Mouse (Mus musculus) liver, embryonic 12.5 days (tissue): ENCODE data around the gene Klhl3. TPM values are rescaled to one million over a fixed set of nuclear protein-coding genes. Genes with fewer than 3 reads are reported as not detected.

ENCODE experiments used
- ATAC-seq: fragments of 200-750 bp; cut with Nextera tagmentation; 2 replicates; pipeline ENCODE4 v1.8.0; 2017; ENCODE audit warnings: moderate number of reproducible peaks, mild to moderate bottlenecking, moderate library complexity
- H3K27ac ChIP-seq: fragments of 300-500 bp; sonication (generic); 2 replicates; pipeline ENCODE4 v1.5.1; 2016; ENCODE audit warnings: mild to moderate bottlenecking
- H3K27me3 ChIP-seq: fragments of 300-500 bp; sonication (generic); replicated peaks from 2 replicates; pipeline ENCODE4 v1.6.1; 2016; ENCODE audit warnings: mild to moderate bottlenecking, moderate library complexity
- H3K36me3 ChIP-seq: fragments of 300-500 bp; sonication (generic); 2 replicates; pipeline ENCODE4 v1.6.1; 2016; ENCODE audit warnings: mild to moderate bottlenecking, moderate library complexity
- H3K4me1 ChIP-seq: fragments of 300-500 bp; sonication (generic); 2 replicates; pipeline ENCODE4 v1.6.1; 2016
- H3K4me2 ChIP-seq: fragments of 300-500 bp; sonication (generic); 2 replicates; pipeline ENCODE4 v1.6.1; 2016; ENCODE audit warnings: mild to moderate bottlenecking, moderate library complexity
- H3K4me3 ChIP-seq: fragments of 300-500 bp; sonication (generic); 2 replicates; pipeline ENCODE4 v1.5.1; 2016; ENCODE audit warnings: mild to moderate bottlenecking, moderate library complexity
- H3K9ac ChIP-seq: fragments of 300-500 bp; sonication (generic); 2 replicates; pipeline ENCODE4 v1.6.1; 2016; ENCODE audit warnings: mild to moderate bottlenecking, moderate library complexity
- H3K9me3 ChIP-seq: fragments of 300-500 bp; sonication (generic); replicated peaks from 2 replicates; pipeline ENCODE4 v1.6.1; 2016; ENCODE audit warnings: mild to moderate bottlenecking, moderate library complexity
- WGBS: fragments of 180-500 bp; shearing (Covaris S2); methylation state at CpG from one replicate; pipeline ENCODE4 v1.1.7; 2016; ENCODE audit not compliant: insufficient replicate concordance; 5-methylcytosine and 5-hydroxymethylcytosine counted together
- polyA plus RNA-seq: library from polyadenylated mRNA; unstranded; fragments of >200 nt; fragmentation: Nextera tagmentation; extraction: Ambion mirVana; gene quantifications from 2 replicates; pipeline ENCODE4 v1.2.1, GENCODE M21; 2016

The Klhl3 gene
- polyA plus RNA-seq, 1 experiment from 2014 or later, result 1.3 TPM

DNA sequence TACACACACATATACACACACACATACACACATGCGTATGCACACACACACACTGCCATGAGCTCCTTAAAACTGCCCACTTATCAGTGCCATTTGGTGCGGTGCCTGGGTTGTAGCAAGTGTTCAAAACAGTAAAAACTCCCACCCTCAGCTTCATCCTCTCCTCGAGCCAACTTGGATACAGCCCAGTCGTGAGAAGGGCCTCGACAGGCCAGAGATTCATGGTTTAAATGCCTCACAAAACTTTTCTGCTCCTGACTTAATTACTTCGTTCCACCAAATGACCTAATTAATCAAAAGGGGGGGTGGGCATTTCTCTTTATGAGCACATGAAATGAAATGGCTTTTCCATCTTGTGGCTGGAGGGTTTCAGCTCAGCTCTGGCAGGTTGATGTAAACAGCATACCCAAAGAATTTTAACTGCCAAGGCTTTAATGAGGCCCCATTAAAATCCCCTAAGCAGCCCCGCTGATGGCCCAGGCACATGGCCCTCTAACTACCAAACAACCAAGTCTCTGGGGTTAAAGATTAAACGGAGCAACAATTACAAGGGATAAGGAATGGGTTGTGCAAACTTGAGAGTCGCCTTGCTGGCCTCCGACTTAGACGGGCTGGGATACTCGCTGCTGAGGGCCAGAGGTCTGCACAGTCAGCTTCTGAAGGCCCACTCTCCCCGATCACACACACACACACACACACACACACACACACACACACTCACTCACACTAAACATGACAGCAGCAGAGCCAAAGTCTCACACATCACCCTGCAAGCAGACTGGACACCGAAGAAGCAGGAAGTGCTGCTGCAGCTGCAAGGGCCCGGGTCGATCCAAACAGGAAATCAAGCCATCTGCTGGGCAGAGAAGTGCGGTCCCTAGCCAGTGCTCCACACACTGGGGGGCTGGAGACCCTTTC is 55.2 kb downstream of the Klhl3 start:
- 30% methylated on average over 17 of the region's 17 CpGs for WGBS

GRCm38 (mm10) chr13:58056618-58057017 is 56.8 kb downstream of the Klhl3 start:
- H3K9me3 ChIP-seq, result no peaks in the 10 kb centered on the region
- H3K4me1 ChIP-seq, result peaks cover 8% of the 10 kb centered on the region
- no peak overlapping the region for H3K27ac ChIP-seq
- no peaks in the 10 kb centered on the region for H3K36me3 ChIP-seq
- whole genome bisulfite sequencing, result 68% methylated on average over 4 of the region's 4 CpGs
- ATAC-seq, result no peak
- no peak overlapping the region for H3K9ac ChIP-seq
- H3K4me2 ChIP-seq, result no peak overlapping the region
- H3K4me3 ChIP-seq, result no peak overlapping the region
- H3K27me3 ChIP-seq, result no peaks in the 10 kb centered on the region

More for the DNA sequence above, 55.2 kb downstream of the Klhl3 start:
- H3K36me3 ChIP-seq, result no peaks in the 10 kb centered on the region
- peak; percentile 61 for ATAC-seq
- no peak overlapping the region for H3K4me3 ChIP-seq
- H3K4me1 ChIP-seq, result peaks cover 8% of the 10 kb centered on the region
- H3K27ac ChIP-seq, result peak overlapping the region; percentile 52
- H3K9ac ChIP-seq, result no peak overlapping the region
- no peaks in the 10 kb centered on the region for H3K27me3 ChIP-seq
- 0 out of 2 replicates have a peak overlapping the region, but pooled peaks have one; percentile 10 for H3K4me2 ChIP-seq
- H3K9me3 ChIP-seq, result no peaks in the 10 kb centered on the region

DNA sequence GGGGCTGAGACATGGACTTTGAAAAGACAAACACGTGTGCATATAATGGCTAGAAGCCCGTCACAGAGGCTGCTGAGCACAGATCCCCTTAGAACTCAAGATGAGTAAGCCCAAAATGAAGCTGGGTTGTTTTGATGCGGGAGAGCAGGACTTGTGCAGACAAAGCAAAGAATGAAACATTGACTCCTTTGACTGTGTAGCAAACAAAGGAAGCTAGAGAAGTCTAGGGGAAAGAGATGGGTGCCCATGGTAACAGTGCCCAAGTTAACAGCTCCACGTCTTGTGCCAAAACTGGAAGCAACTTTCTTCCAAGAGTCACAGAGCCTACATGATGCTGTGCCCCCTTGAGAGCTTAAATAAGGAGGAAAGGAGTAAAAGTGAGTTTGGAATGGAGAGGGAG is 59.8 kb downstream of the Klhl3 start:
- ATAC-seq, result no peak
- Histone ChIP-seq H3K36me3 (no peaks in the 10 kb centered on the region), H3K27me3 (no peaks in the 10 kb centered on the region), H3K27ac (no peak overlapping the region), H3K4me1 (peaks cover 8% of the 10 kb centered on the region), H3K4me2 (no peak overlapping the region), H3K9me3 (no peaks in the 10 kb centered on the region), H3K4me3 (no peak overlapping the region), H3K9ac (no peak overlapping the region)
- WGBS, result 63% methylated on average over 4 of the region's 4 CpGs

DNA sequence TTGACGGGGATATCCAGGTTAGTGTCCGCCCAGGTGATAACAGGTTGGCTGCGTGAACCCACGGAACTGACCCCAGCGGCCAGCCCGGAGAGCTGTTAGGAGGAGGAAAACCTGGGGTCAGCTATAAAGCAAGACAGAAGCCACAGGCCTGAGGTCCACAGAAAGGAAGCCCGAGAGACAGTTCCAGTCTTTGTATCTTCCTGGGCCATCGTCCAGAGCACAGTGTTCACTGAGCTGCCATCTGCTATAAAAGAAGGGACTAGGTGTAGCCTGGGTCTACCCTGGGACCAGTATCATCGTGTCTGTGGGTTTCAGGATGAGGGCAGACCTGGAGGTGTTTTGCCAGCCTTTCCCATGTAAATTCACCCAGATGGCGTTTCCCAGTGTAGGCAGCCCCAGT is 61.7 kb downstream of the Klhl3 start:
- Histone ChIP-seq H3K4me2 (no peak overlapping the region), H3K9me3 (no peaks in the 10 kb centered on the region), H3K4me1 (peaks cover 4% of the 10 kb centered on the region), H3K36me3 (0 out of 2 replicates have a peak, but pooled peaks cover 4% of the 10 kb centered on the region), H3K27me3 (no peaks in the 10 kb centered on the region), H3K4me3 (no peak overlapping the region), H3K9ac (no peak overlapping the region), H3K27ac (no peak overlapping the region)
- 78% methylated on average over 10 of the region's 10 CpGs for WGBS
- ATAC-seq, result no peak

GRCm38 (mm10) chr13:58051251-58051650 is 62.1 kb downstream of the Klhl3 start:
- H3K27ac ChIP-seq, result no peak overlapping the region
- no peaks in the 10 kb centered on the region for H3K27me3 ChIP-seq
- no peak overlapping the region for H3K4me2 ChIP-seq
- H3K36me3 ChIP-seq, result 0 out of 2 replicates have a peak, but pooled peaks cover 4% of the 10 kb centered on the region
- H3K4me1 ChIP-seq, result peaks cover 8% of the 10 kb centered on the region
- no peak overlapping the region for H3K9ac ChIP-seq
- H3K4me3 ChIP-seq, result no peak overlapping the region
- ATAC-seq, result no peak
- no peaks in the 10 kb centered on the region for H3K9me3 ChIP-seq
- WGBS, result 61% methylated on average over 7 of the region's 7 CpGs

DNA sequence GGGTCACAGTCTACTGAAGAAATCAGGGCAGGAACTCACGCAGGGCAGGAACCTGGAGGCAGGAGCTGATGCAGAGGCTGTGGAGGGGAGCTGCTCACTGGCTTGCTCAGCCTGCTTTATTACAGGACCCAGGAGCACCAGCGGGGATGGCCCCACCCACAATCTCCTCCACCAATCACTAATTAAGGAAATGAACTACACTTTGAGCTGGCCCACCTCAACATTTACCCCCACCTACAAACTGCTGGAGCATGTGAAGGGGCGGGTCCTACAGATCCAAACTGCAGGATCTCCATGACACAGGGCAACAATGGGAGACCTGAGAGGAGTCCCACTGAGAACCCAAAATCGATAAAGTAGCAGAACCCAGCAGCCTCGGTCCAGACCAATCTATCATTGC is 64.3 kb downstream of the Klhl3 start:
- no peak overlapping the region for H3K4me2 ChIP-seq
- H3K4me1 ChIP-seq, result peaks cover 15% of the 10 kb centered on the region
- no peak overlapping the region for H3K9ac ChIP-seq
- H3K4me3 ChIP-seq, result no peak overlapping the region
- H3K36me3 ChIP-seq, result 0 out of 2 replicates have a peak, but pooled peaks cover 4% of the 10 kb centered on the region
- no peak overlapping the region for H3K27ac ChIP-seq
- 64% methylated on average over 5 of the region's 5 CpGs for WGBS
- no peaks in the 10 kb centered on the region for H3K27me3 ChIP-seq
- no peaks in the 10 kb centered on the region for H3K9me3 ChIP-seq
- no peak for ATAC-seq

GRCm38 (mm10) chr13:58048076-58048475 is 65.3 kb downstream of the Klhl3 start:
- Histone ChIP-seq H3K9me3 (no peaks in the 10 kb centered on the region), H3K36me3 (0 out of 2 replicates have a peak, but pooled peaks cover 4% of the 10 kb centered on the region), H3K4me1 (peaks cover 15% of the 10 kb centered on the region), H3K27me3 (no peaks in the 10 kb centered on the region), H3K4me3 (no peak overlapping the region), H3K27ac (no peak overlapping the region), H3K4me2 (no peak overlapping the region), H3K9ac (no peak overlapping the region)
- no peak for ATAC-seq
- WGBS, result 71% methylated on average over 3 of the region's 3 CpGs

DNA sequence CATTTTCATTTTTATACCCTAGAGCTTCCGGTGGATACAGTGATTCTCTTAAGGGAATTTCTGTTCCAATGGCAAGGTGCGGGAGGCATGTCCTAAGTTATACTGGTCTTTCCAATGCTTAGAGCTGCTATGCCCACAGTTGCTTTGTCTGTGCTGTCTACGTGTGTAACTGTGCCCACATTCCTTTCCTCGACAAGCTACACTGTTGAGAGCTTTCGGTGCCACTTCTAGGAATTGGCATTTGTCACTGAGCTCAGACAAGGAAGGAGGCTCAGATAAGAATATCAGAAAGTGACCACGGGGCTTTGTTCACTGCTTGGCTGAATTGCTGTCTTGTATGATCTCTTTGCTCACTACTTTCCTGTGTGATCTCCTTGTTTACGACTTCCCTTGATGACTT is 67.2 kb downstream of the Klhl3 start:
- 39% methylated on average over 7 of the region's 7 CpGs for WGBS
- ATAC-seq, result peak; percentile 80
- H3K4me1 ChIP-seq, result peaks cover 15% of the 10 kb centered on the region
- H3K36me3 ChIP-seq, result 0 out of 2 replicates have a peak, but pooled peaks cover 4% of the 10 kb centered on the region
- H3K4me2 ChIP-seq, result no peak overlapping the region
- H3K27me3 ChIP-seq, result no peaks in the 10 kb centered on the region
- no peaks in the 10 kb centered on the region for H3K9me3 ChIP-seq
- peak overlapping the region; percentile 38; the same call in 1 of the 2 replicates for H3K27ac ChIP-seq
- no peak overlapping the region for H3K9ac ChIP-seq
- no peak overlapping the region for H3K4me3 ChIP-seq

DNA sequence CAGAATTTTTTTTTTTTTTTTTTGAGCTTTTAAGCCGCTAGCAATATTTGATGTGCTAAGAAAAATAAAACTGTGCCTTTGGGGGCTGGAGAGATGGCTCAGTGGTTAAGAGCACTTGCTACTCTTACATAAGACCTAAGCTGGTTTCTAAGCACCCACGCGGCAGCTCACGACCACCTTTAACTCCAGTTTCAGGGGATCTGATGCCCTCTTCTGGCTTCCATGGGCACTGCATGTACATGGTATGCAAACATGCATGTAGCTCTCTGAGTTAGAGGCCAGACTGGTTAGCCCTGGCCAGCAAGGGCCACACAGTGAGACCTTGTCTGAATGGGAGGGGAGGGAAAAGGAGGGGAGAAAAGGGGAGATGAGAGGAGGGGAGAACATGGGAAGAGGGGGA is 68.1 kb downstream of the Klhl3 start:
- WGBS, result 48% methylated on average over 4 of the region's 4 CpGs
- H3K9me3 ChIP-seq, result no peaks in the 10 kb centered on the region
- H3K4me1 ChIP-seq, result peaks cover 15% of the 10 kb centered on the region
- no peak for ATAC-seq
- H3K4me3 ChIP-seq, result no peak overlapping the region
- 0 out of 2 replicates have a peak, but pooled peaks cover 4% of the 10 kb centered on the region for H3K36me3 ChIP-seq
- no peak overlapping the region for H3K4me2 ChIP-seq
- H3K27me3 ChIP-seq, result no peaks in the 10 kb centered on the region
- no peak overlapping the region for H3K27ac ChIP-seq
- no peak overlapping the region for H3K9ac ChIP-seq

GRCm38 (mm10) chr13:58043278-58043677 is 70.1 kb downstream of the Klhl3 start:
- Histone ChIP-seq H3K4me1 (peaks cover 15% of the 10 kb centered on the region), H3K4me2 (no peak overlapping the region), H3K9me3 (no peaks in the 10 kb centered on the region), H3K27me3 (no peaks in the 10 kb centered on the region), H3K36me3 (0 out of 2 replicates have a peak, but pooled peaks cover 4% of the 10 kb centered on the region), H3K27ac (no peak overlapping the region), H3K9ac (no peak overlapping the region), H3K4me3 (no peak overlapping the region)
- 80% methylated on average over 8 of the region's 8 CpGs for WGBS
- no peak for ATAC-seq

- no peaks in the 10 kb centered on the region for H3K36me3 ChIP-seq
- no peaks in the 10 kb centered on the region for H3K9me3 ChIP-seq
- H3K4me3 ChIP-seq, result no peak overlapping the region
- H3K9ac ChIP-seq, result no peak overlapping the region
- H3K27ac ChIP-seq, result no peak overlapping the region
- H3K27me3 ChIP-seq, result peaks cover 3% of the 10 kb centered on the region; the same call in 1 of the 2 replicates
- no peaks in the 10 kb centered on the region for H3K4me1 ChIP-seq
- 40% methylated on average over 10 of the region's 10 CpGs for WGBS
- H3K4me2 ChIP-seq, result no peak overlapping the region
- ATAC-seq, result no peak
Measured at GRCm38 (mm10) chr13:58040112-58040511, 73.3 kb downstream of the Klhl3 start.

DNA sequence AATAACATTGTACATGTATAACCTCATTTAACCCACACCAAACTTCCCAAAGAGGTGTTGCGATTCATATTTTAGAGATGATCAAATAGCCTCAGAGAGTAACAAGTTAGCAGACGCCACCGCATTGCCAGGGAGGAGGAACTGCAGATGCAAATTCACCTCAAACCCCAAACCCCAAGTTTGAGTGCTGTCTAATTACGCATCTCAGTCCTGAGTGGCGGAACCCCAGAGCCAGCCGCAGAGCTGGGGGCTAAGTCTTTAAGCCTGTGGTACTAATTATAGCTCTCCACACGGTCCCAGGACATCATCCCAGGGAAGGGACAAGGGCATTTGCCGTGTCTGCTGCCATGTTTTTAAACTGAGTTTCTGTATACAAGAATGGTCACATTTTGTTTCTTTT is 75.9 kb downstream of the Klhl3 start:
- 74% methylated on average over 8 of the region's 8 CpGs for WGBS
- H3K4me2 ChIP-seq, result no peak overlapping the region
- no peak for ATAC-seq
- no peak overlapping the region for H3K4me3 ChIP-seq
- no peak overlapping the region for H3K9ac ChIP-seq
- peaks cover 3% of the 10 kb centered on the region; the same call in 1 of the 2 replicates for H3K27me3 ChIP-seq
- no peaks in the 10 kb centered on the region for H3K9me3 ChIP-seq
- H3K4me1 ChIP-seq, result no peaks in the 10 kb centered on the region
- no peak overlapping the region for H3K27ac ChIP-seq
- H3K36me3 ChIP-seq, result no peaks in the 10 kb centered on the region
